Mouse (Mus musculus): ENCODE results near the gene Sorcs2.

Gene Sorcs2

DNA sequence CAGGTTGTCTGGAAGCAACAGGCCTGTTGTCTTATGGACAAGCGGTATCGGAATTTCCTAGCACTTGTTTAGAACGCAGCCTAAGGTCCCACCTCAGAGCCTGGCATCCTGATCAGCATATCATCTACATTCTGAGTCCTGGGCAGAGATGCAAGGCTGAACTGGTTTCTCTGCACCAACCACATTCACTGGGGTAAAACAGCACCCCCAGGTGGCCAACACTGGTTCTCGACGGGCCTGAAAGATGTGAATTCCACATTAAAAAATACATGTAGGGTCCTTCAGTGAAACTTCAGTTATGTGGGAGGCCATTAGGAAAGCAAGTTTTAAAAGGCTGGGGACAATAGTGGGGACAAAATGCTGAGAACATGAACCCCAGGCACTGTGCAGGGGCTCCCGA, 174.2 kb downstream of the Sorcs2 start:
- DNase-seq = peak; percentile 23

DNA sequence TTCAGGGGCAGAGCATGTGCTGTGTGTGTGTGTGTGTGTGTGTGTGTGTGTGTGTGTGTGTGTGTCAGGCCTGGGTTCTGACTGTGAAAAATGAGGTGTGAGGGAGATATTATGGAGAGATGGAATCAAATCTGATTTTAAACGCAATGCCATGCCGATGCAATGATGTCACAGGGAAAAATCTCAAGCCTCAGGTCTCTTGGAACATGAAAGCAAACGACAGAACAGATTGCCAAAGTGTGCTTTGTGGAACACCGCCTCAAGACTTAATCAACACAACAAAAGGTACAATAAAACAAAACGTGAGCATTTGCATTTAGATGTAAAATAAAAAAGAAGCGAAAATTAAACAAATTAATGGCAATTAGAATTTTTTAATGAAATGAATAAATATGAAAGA, 177.3 kb downstream of the Sorcs2 start:
- no peak for DNase-seq

DNA sequence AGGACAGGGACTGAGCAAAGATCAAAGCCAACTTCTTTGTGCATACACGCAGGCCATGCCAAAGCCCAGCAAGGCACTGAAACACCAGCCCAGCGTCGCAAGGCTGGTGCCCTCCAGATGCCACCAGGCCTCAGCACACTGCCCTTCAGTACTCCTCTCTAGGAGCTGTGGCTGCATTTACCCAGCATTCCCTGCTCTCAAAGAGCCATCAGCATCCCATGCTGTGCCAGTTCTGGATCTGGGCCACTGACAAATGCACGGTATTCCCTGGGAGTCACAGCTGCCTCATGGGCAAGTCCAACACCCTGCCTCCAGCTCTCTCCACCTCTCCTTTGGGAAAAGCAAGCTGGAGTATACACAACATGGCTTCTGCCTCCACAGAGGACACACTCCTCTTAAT, 177.8 kb downstream of the Sorcs2 start:
- no peak for DNase-seq

DNA sequence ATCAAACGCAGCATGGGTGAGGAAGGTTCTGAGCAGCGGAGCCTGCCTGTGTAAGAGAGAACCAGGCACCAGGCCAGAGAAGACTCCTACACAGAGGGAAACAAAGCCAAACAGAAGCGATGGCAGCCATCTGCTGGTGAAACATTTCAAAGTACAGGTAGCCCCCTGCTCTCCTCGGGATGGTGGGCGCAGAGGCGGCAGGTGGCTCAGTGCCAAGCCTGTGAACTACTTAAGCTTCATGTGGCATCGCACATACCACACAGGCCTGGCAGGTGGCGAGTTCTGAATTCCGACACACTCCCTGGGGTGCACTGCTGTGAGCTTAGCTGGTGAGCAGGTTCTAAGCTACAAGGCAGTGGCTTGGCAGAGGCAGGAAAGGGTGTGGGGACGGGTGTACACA, 184.6 kb downstream of the Sorcs2 start:
- no peak for DNase-seq

DNA sequence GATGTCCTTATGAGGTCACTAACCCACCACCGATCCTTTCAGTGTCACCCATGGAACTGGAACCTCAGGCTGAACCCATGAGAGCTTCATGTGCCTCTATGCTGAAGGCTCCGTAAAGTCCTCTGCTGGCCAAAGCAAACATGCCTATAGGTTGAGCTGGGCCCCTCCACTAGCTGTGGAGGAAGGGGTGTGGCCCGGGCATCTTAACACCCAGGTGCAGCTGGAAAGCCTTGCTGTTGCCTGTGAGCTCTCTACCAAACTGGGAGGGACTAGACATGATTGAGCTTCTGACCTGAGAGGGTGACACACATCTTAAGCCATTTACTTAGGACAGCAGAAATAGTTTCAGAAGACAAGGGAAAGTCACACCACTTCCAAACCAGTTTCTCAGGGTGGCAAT, 189.1 kb downstream of the Sorcs2 start:
- DNase-seq = no peak

DNA sequence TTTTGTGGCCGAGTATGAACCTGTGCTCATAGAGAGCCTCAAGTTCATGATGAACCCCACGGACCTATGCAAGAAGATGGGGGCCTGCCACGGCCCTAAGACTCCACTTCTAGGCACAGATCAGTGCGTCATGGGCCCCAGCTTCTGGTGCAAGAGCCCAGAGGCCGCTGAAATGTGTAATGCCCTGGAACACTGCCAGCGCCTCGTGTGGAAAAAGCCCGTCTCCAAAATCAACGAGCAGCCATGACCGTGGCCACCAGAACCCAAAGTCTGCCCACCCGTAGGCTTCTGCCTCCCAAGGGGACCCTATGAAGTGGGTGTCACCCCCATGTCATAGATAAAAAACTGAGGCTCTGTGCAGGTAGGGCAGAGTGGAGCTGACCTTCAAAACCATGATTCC, 192.5 kb downstream of the Sorcs2 start:
- DNase-seq = no peak

DNA sequence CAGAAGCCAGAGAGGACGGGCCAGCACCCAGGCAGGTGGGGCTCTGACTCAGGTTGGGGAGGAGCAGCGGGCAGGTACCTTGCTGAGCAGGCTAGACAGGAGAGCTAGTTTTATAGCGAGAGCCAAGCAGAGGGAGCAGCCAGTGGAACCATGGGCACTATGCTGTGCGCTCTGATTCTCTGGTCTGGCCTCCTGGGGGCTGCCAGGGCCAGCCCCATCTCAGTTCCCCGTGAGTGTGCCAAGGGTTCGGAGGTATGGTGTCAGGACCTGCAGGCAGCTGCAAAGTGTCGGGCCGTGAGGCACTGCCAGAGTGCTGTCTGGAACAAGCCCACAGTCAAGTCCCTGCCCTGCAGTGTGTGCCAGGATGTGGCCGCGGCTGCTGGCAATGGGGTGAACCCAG, 194.0 kb downstream of the Sorcs2 start, which contains the start of gene Psapl1:
Psapl1 (plus strand) TSS at position 106 of the 400 bp plus-strand sequence.
- DNase-seq = no peak

DNA sequence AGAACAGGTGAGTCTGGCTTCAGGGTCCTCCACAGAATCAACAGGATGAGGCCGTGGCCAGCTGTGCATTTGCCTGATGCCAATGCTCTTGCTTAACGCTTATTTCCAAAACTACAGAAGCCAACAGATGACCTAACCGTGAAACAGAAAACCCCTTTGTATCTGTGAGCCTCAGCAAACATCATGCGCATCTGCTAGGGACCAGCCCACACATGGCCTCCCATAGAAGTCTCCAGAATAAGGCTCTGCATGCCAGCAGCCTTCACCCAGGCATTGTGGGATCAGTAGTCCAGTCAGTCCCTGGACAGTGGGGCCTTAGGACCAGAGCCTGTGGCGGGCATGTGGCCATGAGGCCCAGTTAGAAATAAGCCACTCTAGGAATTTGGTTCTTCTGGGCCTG, 194.5 kb downstream of the Sorcs2 start:
- no peak for DNase-seq

DNA sequence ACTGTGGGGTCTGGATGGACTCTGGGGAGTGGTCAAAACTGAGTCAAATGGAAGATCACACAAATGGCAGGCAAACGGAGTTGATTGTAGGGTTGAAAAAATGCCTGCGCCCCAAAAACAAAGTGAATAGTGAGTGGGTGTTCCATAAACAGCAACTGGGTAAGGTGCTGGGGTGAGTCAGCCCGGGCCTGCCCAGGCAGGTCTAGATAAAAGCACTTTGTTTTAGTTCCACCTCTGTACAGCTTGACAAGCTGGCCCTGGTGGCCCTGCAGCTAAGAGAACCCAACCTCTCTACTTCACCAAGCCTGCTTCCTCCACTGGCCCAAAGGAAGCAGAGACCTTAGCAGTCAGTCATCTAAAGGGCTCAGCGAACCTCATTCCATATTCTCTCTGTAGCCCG, 195.2 kb downstream of the Sorcs2 start:
- DNase-seq = no peak

DNA sequence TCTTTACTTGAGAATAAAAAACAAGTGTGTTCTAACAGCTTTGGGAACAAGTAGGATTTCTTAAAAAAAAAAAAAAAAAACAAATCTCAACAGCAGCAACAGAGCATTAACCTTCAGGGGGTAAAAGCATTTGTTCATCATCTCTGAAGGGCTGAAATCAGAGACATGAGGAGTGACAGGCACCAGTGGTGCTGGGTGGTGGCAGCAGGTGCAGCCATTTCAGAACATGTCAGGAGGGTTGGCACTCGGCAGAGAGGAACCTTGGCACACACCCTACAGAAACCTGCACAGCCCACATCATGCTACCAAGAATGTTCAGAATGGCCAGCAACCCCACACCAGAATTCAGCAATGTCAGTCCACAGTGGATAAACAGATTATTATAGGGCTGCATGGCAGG, 198.4 kb downstream of the Sorcs2 start:
- no peak for DNase-seq

DNA sequence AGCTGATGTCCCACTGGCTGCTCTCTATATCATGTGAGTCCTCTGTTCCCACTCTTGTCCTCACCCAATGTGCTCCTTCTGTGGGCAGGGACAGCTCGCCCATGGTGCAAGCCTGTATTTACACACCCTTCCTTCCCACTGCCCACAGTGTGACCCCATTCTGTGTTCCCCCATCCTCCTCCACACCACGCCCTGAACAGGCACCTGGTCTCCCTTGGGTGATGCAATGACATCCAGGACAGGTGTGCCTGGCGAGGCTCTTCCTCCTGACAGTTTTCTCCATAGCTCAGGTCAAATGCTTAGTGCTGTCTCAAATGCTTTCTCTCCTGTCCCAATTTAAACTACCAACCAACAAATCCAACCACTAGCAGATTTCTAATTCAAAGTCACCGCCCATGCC, 202.5 kb downstream of the Sorcs2 start:
- DNase-seq = no peak

DNA sequence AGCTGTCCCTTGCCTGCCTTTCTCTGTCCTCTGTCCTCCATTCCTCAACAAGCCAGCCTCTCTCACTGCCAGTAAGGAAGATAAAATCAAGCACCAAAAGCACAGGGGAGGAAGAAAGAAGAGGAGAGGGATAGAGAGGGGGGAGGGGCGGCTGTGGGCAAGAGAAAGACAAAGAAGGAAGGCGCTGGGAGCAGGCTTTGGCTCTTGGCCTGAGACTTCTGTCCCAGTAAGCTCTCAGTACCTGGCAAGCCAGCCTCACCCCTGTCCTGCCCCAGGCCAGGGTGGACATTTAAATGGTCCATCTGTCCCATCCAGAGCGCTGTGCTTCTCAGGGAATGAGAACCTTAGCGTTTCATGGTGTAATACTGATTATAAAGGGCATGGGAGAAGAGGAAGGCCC, 203.3 kb downstream of the Sorcs2 start:
- no peak for DNase-seq

DNA sequence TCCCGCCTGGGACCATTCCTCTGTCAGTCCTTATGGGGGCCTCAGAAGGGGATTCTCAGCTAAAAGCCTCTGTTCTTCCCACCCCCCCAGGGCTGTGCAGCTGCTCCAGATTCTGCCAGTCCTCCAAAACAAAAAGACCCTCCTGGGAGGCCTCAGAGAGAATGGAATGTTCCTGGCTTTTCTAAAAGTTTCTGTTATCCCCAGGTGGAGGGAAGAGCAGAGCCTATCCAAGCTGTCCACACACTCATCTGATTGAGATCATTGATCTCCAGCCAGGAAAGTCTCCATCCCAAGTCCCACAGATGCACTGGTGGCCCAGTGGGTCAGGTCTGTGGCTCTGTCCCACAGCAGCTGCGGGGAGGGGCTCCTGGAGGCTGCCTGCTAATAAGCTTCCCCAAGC, 205.3 kb downstream of the Sorcs2 start:
- DNase-seq = no peak

DNA sequence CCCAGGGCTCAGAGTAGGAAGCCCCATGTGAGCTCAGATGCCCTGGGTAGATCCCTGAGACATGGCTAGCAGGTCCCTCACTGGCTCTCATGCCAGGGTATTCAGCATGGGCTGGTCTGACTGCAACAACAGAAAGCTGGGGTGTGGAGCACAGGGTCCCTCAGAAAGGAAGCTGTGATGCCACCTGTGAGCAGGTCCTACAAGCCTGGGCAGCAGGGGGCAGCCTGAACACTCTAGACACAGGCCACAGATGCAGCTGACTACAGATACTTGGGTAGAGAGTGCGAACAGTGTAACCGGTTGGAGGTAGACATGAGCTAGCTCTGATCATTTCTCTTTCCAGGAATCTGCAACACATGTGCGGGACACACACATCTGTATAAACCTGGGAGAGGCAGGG, 206.1 kb downstream of the Sorcs2 start:
- DNase-seq = no peak

DNA sequence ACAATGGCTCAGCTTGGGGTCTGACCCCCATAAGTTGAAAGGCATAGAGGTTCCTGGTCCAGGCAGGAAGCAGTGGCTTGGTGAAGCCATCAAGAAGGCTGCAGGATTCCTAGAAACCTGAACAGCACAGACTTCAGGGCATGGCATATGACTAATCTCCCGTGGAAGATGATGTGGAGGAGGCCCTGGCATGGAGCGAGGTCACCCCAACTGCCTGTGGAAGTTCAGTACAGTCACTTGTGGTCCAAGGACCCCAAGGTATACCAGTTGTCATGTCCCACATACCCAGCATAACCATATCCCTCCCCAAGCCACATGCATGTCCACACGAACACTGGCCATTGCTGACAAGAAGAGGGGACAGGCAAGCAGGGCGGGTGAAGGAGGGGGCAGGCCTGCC, 206.7 kb downstream of the Sorcs2 start:
- no peak for DNase-seq

DNA sequence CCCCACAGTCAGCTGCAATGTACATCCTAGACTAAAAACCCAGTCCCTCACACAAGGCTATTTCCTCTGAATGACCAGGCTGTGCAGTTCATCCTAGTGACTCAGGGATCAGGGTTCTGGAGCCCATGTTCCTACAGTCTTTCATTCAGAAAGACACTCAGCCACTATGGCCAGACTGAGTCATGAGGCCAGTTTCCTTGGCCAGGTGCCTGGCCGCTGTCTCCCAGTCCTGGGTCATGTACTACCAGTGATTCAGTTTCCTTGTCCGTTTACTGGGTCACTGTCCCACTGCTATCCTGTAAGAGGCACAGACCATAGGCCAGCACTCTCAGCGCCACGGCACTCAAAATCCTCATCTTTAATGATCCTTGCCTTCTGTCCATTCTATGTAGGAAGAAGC, 209.6 kb downstream of the Sorcs2 start:
- no peak for DNase-seq

DNA sequence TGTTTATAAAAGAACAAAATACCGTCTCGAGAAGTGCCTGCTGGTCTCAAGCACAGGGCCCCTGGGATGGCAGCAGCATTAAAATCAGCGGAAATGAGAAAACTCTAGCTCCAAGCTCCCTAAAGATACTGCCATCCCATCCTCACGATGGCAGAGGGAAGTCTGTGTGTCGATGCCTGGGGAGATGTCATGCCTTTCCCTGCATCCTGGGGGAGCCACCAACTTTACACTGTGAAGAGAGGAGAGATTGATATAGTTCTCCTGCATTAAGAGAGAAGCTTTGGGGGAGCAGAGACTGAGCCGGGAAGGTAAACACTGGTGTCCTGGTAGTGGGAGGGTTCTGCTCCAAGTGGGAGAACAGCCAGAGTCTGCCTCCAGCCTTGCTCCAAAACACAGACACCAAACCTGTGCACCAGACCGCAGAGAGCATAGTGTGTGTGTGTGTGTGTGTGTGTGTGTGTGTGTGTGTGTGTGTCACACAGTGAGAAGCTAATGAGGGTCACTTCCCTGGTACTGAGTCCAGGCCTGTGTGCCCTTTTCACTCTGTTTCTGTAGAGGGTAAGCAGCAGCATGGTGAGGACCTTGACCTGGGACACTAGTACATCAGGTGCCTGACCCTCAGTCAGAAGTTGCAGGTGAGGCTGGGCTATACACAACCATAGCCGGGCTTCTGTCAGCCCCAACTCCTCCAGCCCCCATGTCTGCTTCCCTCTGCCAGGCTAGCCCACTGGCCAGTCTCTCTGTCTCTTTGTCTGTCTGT, 211.5 kb downstream of the Sorcs2 start:
- no peak for DNase-seq

DNA sequence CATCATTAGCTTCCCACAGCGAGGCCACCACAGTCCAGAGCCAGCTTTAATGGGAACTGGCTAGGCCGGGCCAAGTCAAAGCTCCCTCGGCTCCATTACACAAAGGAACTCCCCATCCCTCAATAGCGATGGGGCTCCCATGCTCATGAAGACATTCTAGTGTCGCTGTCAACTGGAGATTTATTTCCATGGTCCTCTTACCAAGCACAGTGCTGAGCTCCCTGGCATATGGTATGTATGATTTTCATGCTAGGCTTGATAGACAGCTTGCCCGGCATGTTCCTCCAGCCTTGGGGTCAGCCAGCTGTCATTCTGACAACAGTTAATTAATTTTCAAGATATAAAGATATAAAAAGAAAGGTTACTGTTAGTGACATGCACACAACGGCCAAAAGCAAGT, 215.6 kb downstream of the Sorcs2 start:
- DNase-seq = no peak

DNA sequence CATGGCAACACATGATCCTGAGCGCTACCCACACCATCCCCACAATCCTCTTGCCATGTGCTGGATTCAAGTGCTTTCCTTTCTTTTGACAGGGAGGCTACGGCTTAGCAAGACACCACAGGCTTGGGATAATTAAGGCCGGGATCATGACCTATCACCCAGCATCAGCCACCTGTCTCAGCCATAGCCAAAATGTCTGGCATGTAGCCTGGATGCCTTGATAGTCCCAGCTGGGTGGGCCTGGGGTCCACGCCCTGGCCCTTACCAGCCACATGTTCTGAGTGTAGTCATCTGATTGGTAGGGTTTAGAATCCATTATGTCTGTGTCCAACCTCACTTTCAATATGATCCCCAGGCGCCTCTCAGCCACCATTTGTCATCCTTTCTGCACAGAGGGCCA, 218.2 kb downstream of the Sorcs2 start:
- DNase-seq = no peak

DNA sequence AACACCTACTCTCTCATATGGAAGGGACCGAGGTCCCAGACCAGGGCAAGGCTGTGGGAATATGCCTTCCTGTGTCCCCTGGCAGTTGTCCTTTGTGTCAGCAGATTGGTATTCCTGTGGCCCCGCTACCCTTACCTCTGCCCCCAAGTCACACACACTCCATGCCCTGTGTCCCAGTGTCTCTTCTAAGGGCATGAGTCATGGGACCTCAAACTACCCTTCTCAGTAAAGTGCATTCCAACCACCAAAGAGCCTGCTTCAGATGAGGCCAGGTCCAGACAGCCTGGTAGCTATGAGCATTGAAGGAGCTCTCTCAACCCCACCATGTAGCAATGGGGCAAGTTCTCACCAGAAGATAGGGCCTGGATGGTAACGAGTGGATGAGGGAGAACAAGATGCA, 219.2 kb downstream of the Sorcs2 start:
- no peak for DNase-seq

DNA sequence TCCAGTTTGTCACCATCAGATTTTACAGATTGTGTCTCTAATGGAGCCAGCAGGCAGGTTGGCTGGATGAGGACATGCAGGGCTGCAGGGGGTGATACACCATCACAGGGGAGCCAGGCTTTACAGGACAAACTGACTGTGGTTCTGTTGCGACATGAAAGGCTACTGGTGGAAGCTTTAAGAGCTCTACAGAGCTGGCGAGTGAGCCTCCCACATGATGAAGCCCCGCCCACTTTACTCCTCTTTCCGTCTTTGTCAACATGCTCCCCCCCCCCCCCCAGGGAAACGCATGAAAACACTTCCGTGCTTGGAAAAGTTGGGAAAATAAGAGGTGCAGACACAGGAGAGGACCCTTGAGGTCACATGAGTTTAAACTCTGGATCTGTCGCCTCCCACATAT, 219.7 kb downstream of the Sorcs2 start:
- DNase-seq = no peak

DNA sequence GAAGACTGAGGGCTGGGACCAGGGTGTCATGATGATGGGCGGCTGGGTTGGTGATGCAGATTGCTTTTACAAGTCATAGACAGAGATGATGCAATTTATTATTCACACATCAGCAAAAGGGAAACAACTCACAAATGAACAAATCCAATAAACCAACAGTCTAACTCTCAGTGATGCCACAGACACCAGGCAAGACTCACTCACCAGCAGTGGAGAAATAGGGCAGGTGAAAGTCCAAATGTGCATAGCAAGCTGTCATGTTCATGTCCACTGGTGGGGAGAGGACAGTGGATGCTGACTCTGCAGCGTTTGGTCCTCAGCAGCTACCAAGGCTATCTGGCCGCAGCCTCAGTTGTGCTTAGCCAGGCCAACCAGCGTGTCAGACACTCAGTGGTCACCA, 221.1 kb downstream of the Sorcs2 start:
- DNase-seq = no peak

DNA sequence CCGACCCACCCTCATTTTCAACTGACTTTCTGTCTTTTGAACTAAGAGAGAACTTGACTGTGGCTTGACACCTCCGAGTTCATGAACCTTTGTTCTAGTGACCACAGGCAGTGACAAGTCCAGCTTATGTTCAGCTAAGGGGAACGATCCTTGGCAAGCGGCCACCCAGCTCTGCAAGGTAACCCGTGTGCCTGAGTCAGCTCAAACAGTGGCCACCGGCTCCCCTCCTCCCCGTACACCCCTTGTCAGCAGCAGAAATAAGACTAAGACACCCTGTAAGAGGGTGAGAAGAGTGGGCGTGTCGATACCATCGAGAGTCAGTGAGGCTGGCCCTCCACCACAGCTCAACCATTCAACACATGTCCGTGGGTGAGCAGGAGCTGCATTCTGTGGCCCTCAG, 221.5 kb downstream of the Sorcs2 start:
- no peak for DNase-seq

DNA sequence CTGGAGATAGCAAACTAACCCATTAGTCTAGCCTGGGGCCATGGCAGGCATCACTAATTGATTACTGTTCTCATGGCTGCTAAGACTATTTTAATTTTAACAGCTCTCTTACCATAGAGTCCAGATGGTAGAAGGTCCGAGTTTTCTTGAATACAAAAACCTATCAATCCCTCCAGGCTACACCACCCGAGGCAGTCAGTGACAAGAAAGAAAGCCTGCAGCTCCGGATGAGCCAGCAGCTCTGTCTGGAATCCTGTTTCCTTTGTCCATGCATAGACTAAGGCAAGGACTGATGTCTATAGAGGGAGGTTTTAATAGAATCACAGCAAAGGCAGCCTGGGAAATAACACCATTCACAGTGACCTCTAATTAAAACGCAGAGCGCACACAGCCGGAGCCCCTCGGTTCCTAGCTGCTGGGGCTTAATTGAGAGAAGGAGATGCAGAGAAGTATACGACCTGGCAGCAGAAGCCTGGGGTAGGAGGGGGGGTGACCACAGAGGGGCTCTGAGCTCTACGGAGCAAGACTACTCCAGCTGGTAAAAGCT, 223.3 kb downstream of the Sorcs2 start:
- no peak for DNase-seq

Measured in liver (tissue).